Mouse (Mus musculus): ENCODE data around the gene Pgam1. TPM values are rescaled to one million over a fixed set of nuclear protein-coding genes. Genes with fewer than 3 reads are reported as not detected.
A peak's percentile ranks its signal among the peaks of the same experiment; 100 is the strongest.
"Not testable (repeated sequence)": the region's sequence is repeated elsewhere in the genome, so short reads cannot be mapped to it uniquely, and the experiment has no call there.

The Pgam1 gene
- polyA plus RNA-seq, 1 experiment: 7.3 TPM

- Histone ChIP-seq H3K9me3 (ENCODE audit: control insufficient read depth, low read length) (no peaks in the 10 kb centered on the region), H3K36me3 (ENCODE audit: control insufficient read depth) (no peaks in the 10 kb centered on the region), H3K27me3 (ENCODE audit: control insufficient read depth) (no peaks in the 10 kb centered on the region), H3K4me3 (replicated peaks) (peak overlapping the region; percentile 39), H3K4me1 (ENCODE audit: control insufficient read depth) (peaks cover 64% of the 10 kb centered on the region)
- TF ChIP-seq TAL1 (IDR thresholded peaks at IDR 0.05; ENCODE audit: low read length) (no peak), GATA1 (IDR thresholded peaks at IDR 0.05; ENCODE audit: low read length) (no peak)
Measured at GRCm38 (mm10) chr19:41906311-41907078, 5.2 kb upstream of the Pgam1 start.

DNA sequence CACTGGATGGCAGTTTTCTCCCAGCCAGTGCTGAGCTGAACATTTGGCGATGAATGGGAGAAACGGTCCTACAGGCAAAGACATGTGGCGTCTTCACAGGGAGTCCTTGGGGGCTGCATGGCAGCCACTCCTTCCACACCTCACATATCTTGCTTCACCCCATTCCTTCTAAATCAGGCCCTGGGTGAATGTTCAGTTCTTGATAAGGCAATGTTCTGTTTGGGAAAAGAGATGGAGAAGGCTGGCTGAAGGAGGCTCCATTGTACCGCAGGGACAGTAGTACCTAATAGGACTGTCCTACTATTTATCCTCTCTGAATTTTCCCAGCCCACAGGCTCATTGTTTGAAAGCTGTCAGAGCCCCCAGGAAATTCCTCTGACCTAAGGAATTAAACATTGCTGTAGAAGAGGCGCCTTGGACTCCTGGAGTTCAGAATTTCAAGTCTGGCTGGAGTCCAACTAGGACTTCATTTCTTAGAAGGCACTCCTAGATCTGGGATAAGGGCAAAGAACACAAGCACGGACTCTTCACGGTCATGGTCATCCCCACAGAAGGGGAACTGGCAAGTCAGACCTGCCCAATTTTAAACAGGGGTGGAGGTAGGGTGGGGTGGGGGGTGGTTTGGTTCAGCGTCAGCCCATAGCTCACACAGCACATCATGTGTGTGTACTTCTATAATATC is 4.5 kb upstream of the Pgam1 start:
- peaks cover 64% of the 10 kb centered on the region for H3K4me1 ChIP-seq (ENCODE audit: control insufficient read depth)
- peak overlapping the region; percentile 39 for H3K4me3 ChIP-seq (replicated peaks)
- no peaks in the 10 kb centered on the region for H3K27me3 ChIP-seq (ENCODE audit: control insufficient read depth)
- TF ChIP-seq TAL1 (IDR thresholded peaks at IDR 0.05; ENCODE audit: low read length): no peak
- no peak for TF ChIP-seq GATA1 (IDR thresholded peaks at IDR 0.05; ENCODE audit: low read length)
- H3K36me3 ChIP-seq (ENCODE audit: control insufficient read depth): no peaks in the 10 kb centered on the region
- H3K9me3 ChIP-seq (ENCODE audit: control insufficient read depth, low read length): no peaks in the 10 kb centered on the region

DNA sequence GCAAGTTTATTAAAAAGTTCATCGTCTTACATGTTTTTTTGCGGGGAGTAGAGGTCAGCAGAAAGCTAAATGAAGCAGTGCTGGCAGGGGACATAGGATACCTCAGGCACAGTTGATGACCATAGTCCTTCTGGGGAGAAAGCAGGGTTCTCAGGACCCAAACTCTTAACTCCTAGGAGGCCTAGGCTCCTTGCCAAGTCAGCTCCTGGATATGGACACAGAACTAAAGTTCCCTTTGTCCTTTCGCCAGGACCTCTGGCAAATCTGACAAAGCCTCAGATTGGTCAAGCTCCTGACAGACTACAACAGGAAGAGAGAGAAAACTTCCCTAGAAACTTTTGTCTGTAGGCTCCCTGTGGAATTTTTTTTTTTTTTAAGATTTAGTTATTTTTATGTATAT is 3.0 kb upstream of the Pgam1 start:
- no peaks in the 10 kb centered on the region for H3K36me3 ChIP-seq (ENCODE audit: control insufficient read depth)

GRCm38 (mm10) chr19:41910396-41910795 is 1.3 kb upstream of the Pgam1 start:
- Histone ChIP-seq H3K27me3 (ENCODE audit: control insufficient read depth) (no peaks in the 10 kb centered on the region), H3K4me1 (ENCODE audit: control insufficient read depth) (peaks cover 73% of the 10 kb centered on the region), H3K36me3 (ENCODE audit: control insufficient read depth) (peaks cover 5% of the 10 kb centered on the region), H3K9me3 (ENCODE audit: control insufficient read depth, low read length) (no peaks in the 10 kb centered on the region), H3K4me3 (replicated peaks) (no peak overlapping the region)
- TF ChIP-seq GATA1 (IDR thresholded peaks at IDR 0.05; ENCODE audit: low read length) (no peak), TAL1 (IDR thresholded peaks at IDR 0.05; ENCODE audit: low read length) (no peak)

More for the DNA sequence above, 3.0 kb upstream of the Pgam1 start:
- Histone ChIP-seq H3K4me3 (replicated peaks) (no peak overlapping the region), H3K4me1 (ENCODE audit: control insufficient read depth) (peaks cover 74% of the 10 kb centered on the region), H3K9me3 (ENCODE audit: control insufficient read depth, low read length) (no peaks in the 10 kb centered on the region), H3K27me3 (ENCODE audit: control insufficient read depth) (no peaks in the 10 kb centered on the region)
- TF ChIP-seq GATA1 (IDR thresholded peaks at IDR 0.05; ENCODE audit: low read length) (no peak), TAL1 (IDR thresholded peaks at IDR 0.05; ENCODE audit: low read length) (no peak)

- H3K4me3 ChIP-seq (replicated peaks): peak overlapping the region; percentile 66
- H3K4me1 ChIP-seq (ENCODE audit: control insufficient read depth): peaks cover 53% of the 10 kb centered on the region
- peaks cover 24% of the 10 kb centered on the region for H3K36me3 ChIP-seq (ENCODE audit: control insufficient read depth)
- TF ChIP-seq GATA1 (IDR thresholded peaks at IDR 0.05; ENCODE audit: low read length): no peak
- no peak for TF ChIP-seq TAL1 (IDR thresholded peaks at IDR 0.05; ENCODE audit: low read length)
- H3K9me3 ChIP-seq (ENCODE audit: control insufficient read depth, low read length): no peaks in the 10 kb centered on the region
- H3K27me3 ChIP-seq (ENCODE audit: control insufficient read depth): no peaks in the 10 kb centered on the region
Measured at GRCm38 (mm10) chr19:41912121-41913080, 678 bp downstream of the Pgam1 start.

- Histone ChIP-seq H3K36me3 (ENCODE audit: control insufficient read depth) (peaks cover 30% of the 10 kb centered on the region), H3K4me1 (ENCODE audit: control insufficient read depth) (peaks cover 41% of the 10 kb centered on the region)
Measured at GRCm38 (mm10) chr19:41913774-41914591, 2.3 kb downstream of the Pgam1 start.

GRCm38 (mm10) chr19:41914592-41914882 is 2.8 kb downstream of the Pgam1 start:
- not testable (repeated sequence) for H3K27me3 ChIP-seq (ENCODE audit: control insufficient read depth); H3K4me3 ChIP-seq (replicated peaks); H3K9me3 ChIP-seq (ENCODE audit: control insufficient read depth, low read length)
- Histone ChIP-seq H3K4me1 (ENCODE audit: control insufficient read depth) (peaks cover 37% of the 10 kb centered on the region), H3K36me3 (ENCODE audit: control insufficient read depth) (peaks cover 36% of the 10 kb centered on the region)

More at GRCm38 (mm10) chr19:41913774-41914591, 2.3 kb downstream of the Pgam1 start:
- Histone ChIP-seq H3K27me3 (ENCODE audit: control insufficient read depth) (no peaks in the 10 kb centered on the region), H3K4me3 (replicated peaks) (peak overlapping the region; percentile 14), H3K9me3 (ENCODE audit: control insufficient read depth, low read length) (no peaks in the 10 kb centered on the region)
- TF ChIP-seq GATA1 (IDR thresholded peaks at IDR 0.05; ENCODE audit: low read length): no peak
- no peak for TF ChIP-seq TAL1 (IDR thresholded peaks at IDR 0.05; ENCODE audit: low read length)

GRCm38 (mm10) chr19:41915294-41915693 is 3.6 kb downstream of the Pgam1 start:
- no peaks in the 10 kb centered on the region for H3K9me3 ChIP-seq (ENCODE audit: control insufficient read depth, low read length)
- peaks cover 35% of the 10 kb centered on the region for H3K4me1 ChIP-seq (ENCODE audit: control insufficient read depth)
- peaks cover 39% of the 10 kb centered on the region for H3K36me3 ChIP-seq (ENCODE audit: control insufficient read depth)
- no peak for TF ChIP-seq GATA1 (IDR thresholded peaks at IDR 0.05; ENCODE audit: low read length)
- TF ChIP-seq TAL1 (IDR thresholded peaks at IDR 0.05; ENCODE audit: low read length): no peak
- H3K27me3 ChIP-seq (ENCODE audit: control insufficient read depth): no peaks in the 10 kb centered on the region
- no peak overlapping the region for H3K4me3 ChIP-seq (replicated peaks)
